Mouse (Mus musculus) brain, embryonic 14.5 days (tissue): ENCODE measurements around the gene Msh2.

ENCODE experiments used
- CTCF ChIP-seq: fragments of 200-500 bp; IDR thresholded peaks from 2 replicates; pipeline ENCODE4 v1.5.1; 2012; ENCODE audit warnings: inconsistent platforms, mild to moderate bottlenecking, moderate library complexity, borderline replicate concordance; ENCODE audit not compliant: insufficient read depth, insufficient read length; ENCODE audit errors: extremely low read depth
- POLR2A ChIP-seq: fragments of 200-500 bp; IDR thresholded peaks from 2 replicates; pipeline ENCODE4 v1.6.1; 2012; ENCODE audit warnings: mild to moderate bottlenecking, inconsistent platforms, borderline replicate concordance; ENCODE audit not compliant: poor library complexity, insufficient read depth, insufficient read length, severe bottlenecking; ENCODE audit errors: extremely low read depth

GRCm38 (mm10) chr17:87773175-87773574 lies 101.0 kb downstream of the Msh2 start:
- peak; percentile 50; the same call in 1 of the 2 replicates for TF ChIP-seq CTCF
- no peak for TF ChIP-seq POLR2A
